Mouse (Mus musculus) intestine, postnatal 0 days (tissue): ENCODE data around the gene Gm47996. TPM values are rescaled to one million over a fixed set of nuclear protein-coding genes. Genes with fewer than 3 reads are reported as not detected.
"Not testable (repeated sequence)": the region's sequence is repeated elsewhere in the genome, so short reads cannot be mapped to it uniquely, and the experiment has no call there.

ENCODE experiments used
- ATAC-seq: fragments of 200-750 bp; cut with Nextera tagmentation; 2 replicates; pipeline ENCODE4 v1.8.0; 2017; ENCODE audit warnings: mild to moderate bottlenecking, moderate TSS enrichment, moderate library complexity
- H3K27ac ChIP-seq: fragments of 300-500 bp; sonication (generic); 2 replicates; pipeline ENCODE4 v1.5.1; 2014; ENCODE audit warnings: mild to moderate bottlenecking, low read depth, low read length, moderate library complexity
- H3K27me3 ChIP-seq: fragments of 300-500 bp; sonication (generic); replicated peaks from 2 replicates; pipeline ENCODE4 v1.6.1; 2014; ENCODE audit warnings: low read length, mixed read lengths; ENCODE audit not compliant: control insufficient read depth, insufficient read depth
- H3K36me3 ChIP-seq: fragments of 300-500 bp; sonication (generic); 2 replicates; pipeline ENCODE4 v1.6.1; 2014; ENCODE audit warnings: mild to moderate bottlenecking, moderate library complexity; ENCODE audit not compliant: control insufficient read depth, insufficient read depth
- H3K4me1 ChIP-seq: fragments of 300-500 bp; sonication (generic); replicated peaks from 2 replicates; pipeline ENCODE4 v1.6.1; 2014; ENCODE audit warnings: antibody characterized with exemption, low read length, mixed read lengths; ENCODE audit not compliant: control insufficient read depth, insufficient read depth
- H3K4me2 ChIP-seq: fragments of 300-500 bp; sonication (generic); replicated peaks from 2 replicates; pipeline ENCODE4 v1.6.1; 2014; ENCODE audit warnings: low read depth, mild to moderate bottlenecking, moderate library complexity
- H3K4me3 ChIP-seq: fragments of 300-500 bp; sonication (generic); 2 replicates; pipeline ENCODE4 v1.5.1; 2014; ENCODE audit warnings: low read depth, low read length
- H3K9ac ChIP-seq: fragments of 300-500 bp; sonication (generic); 2 replicates; pipeline ENCODE4 v1.6.1; 2014; ENCODE audit warnings: mild to moderate bottlenecking, low read depth, low read length
- H3K9me3 ChIP-seq: fragments of 300-500 bp; sonication (generic); 2 replicates; pipeline ENCODE4 v1.6.1; 2016; ENCODE audit warnings: mixed run types; ENCODE audit not compliant: control insufficient read depth
- CTCF ChIP-seq: sonication (generic); IDR thresholded peaks from 2 replicates; pipeline ENCODE4 v1.5.1; 2016; ENCODE audit warnings: low read depth, mild to moderate bottlenecking, control low read depth, antibody characterized with exemption, moderate library complexity
- WGBS: fragments of 180-500 bp; shearing (Covaris S2); extraction: QIAGEN DNeasy Blood & Tissue Kit; methylation state at CpG from one replicate; pipeline ENCODE4 v1.1.7; 2014; 5-methylcytosine and 5-hydroxymethylcytosine counted together
- polyA plus RNA-seq: library from polyadenylated mRNA; unstranded; fragments of >200 nt; fragmentation: Nextera tagmentation; extraction: Ambion mirVana; gene quantifications from 2 replicates; pipeline ENCODE4 v1.2.1, GENCODE M21; 2015

The Gm47996 gene
- polyA plus RNA-seq, 1 experiment from 2014 or later = not detected

DNA sequence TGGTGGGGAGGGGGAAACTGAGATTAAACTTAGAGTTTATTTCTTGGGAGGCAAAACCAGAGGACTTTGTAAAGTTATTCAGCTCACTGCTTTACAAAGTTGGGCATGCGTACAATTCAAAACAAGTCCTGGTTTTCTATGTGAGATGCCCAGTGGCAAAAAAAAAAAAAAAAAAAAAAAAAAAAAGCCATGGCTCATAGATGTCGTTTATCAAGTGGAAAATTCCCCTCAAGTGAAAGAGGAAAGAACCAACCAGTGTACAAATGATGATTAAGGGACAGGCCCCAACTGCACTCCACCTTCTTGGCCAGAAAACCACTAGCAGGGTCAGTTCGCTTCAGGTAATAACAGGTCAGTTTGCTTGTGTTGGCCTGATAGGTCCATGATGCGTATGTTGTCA lies 21.5 kb upstream of the Gm47996 start:
- Histone ChIP-seq H3K4me1 (no peaks in the 10 kb centered on the region), H3K27ac (no peak overlapping the region), H3K36me3 (no peaks in the 10 kb centered on the region), H3K9ac (no peak overlapping the region), H3K27me3 (no peaks in the 10 kb centered on the region), H3K4me3 (no peak overlapping the region), H3K4me2 (no peak overlapping the region), H3K9me3 (no peaks in the 10 kb centered on the region)
- TF ChIP-seq CTCF = no peak
- ATAC-seq = no peak; the same call in 1 of the 2 replicates
- 85% methylated on average over 4 of the region's 4 CpGs for WGBS

DNA sequence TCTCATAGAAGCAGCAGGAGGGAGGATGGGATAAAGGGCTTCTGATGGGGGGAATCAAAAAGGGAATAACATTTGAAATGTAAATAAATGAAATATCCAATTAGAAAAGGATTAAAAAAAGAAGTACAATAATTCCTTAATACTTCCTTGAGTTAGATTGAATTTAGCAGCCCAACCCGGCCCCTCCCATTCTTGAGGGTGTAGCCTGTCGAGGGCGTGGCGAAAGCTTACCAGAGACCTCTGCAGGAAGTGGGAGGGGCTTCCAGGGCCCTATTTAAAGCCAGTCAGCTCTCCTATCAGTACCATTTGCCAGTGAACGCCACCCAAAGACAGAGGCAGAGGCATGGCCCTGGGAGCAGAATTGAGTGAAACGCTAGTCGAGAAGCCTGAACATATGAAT lies 17.9 kb upstream of the Gm47996 start, which contains the start of gene Gm8947:
TSS of gene Gm8947 (plus strand) at position 302 of the 400 bp plus-strand sequence.
- not testable (repeated sequence) for H3K9ac ChIP-seq, H3K36me3 ChIP-seq, H3K27me3 ChIP-seq, H3K4me2 ChIP-seq, H3K9me3 ChIP-seq, H3K27ac ChIP-seq, ATAC-seq, H3K4me3 ChIP-seq, H3K4me1 ChIP-seq
- no CpG with 5 or more reads among the region's 7 CpGs for WGBS

DNA sequence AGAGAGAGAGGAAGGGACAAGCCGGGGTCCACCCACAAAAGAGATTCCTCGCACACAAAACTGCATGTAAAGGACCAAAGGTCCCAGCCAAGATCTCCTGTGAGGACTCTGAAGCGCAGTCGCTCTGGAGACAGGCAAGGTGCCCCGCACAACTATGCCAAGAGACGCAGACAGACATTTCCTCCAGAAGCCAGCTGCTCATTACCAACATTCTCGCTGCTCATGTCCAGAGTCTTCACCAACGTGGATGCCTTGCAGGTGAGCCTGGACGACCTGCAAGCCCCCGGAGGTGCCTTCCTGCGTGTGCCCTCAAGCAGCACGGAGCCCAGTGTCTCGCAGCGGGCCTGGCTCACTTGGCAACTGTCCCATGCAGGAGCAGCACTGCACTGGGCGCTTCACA lies 17.2 kb upstream of the Gm47996 start:
- not testable (repeated sequence) for ATAC-seq, H3K9ac ChIP-seq, H3K4me3 ChIP-seq, H3K36me3 ChIP-seq, H3K4me1 ChIP-seq, H3K27me3 ChIP-seq, H3K9me3 ChIP-seq, H3K27ac ChIP-seq, H3K4me2 ChIP-seq
- 95% methylated on average over 14 of the region's 15 CpGs for WGBS

- H3K9me3 ChIP-seq, H3K27me3 ChIP-seq, H3K36me3 ChIP-seq, H3K4me3 ChIP-seq, H3K4me2 ChIP-seq, H3K4me1 ChIP-seq, H3K9ac ChIP-seq, H3K27ac ChIP-seq, ATAC-seq: not testable (repeated sequence)
- 72% methylated on average over 4 of the region's 4 CpGs for WGBS
These were observed 13.9 kb upstream of the Gm47996 start for GRCm38 (mm10) chr1:151195986-151196385.

DNA sequence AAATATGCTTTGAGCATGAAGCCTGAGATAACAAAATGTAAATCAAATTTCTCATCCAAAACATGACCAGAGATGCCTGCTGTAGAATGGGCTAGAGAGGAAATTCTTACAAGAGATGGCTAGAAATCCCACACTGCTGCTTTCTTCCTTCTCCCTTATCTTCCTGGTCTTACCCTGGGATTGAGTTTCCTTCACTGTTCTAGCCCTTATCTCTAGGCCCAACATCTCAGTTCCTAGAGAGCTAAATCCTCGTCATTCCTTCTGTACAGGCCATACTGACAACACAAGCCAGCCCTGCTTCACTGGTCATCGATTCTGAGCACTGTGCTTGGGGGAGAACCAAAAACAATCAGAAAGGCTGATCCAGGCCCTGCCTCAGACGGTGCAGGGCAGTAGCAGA lies 13.2 kb upstream of the Gm47996 start:
- ATAC-seq, H3K36me3 ChIP-seq, H3K9me3 ChIP-seq, H3K4me1 ChIP-seq, H3K27ac ChIP-seq, H3K27me3 ChIP-seq, H3K4me3 ChIP-seq, H3K4me2 ChIP-seq, H3K9ac ChIP-seq: not testable (repeated sequence)
- 80% methylated on average over 3 of the region's 3 CpGs for WGBS

DNA sequence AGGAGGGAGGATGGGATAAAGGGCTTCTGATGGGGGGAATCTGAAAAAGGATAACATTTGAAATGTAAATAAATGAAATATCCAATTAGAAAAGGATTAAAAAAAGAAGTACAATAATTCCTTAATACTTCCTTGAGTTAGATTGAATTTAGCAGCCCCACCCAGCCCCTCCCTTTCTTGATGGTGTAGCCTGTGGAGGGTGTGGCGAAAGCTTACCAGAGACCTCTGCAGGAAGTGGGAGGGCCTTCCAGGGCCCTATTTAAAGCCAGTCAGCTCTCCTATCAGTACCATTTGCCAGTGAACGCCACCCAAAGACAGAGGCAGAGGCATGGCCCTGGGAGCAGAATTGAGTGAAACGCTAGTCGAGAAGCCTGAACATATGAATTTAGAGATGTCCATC lies 11.8 kb upstream of the Gm47996 start, which contains the start of gene Gm47995:
TSS of gene Gm47995 (plus strand) at position 329 of the 400 bp plus-strand sequence.
- H3K4me1 ChIP-seq, H3K9me3 ChIP-seq, H3K36me3 ChIP-seq, H3K9ac ChIP-seq, ATAC-seq, H3K4me2 ChIP-seq, H3K4me3 ChIP-seq, H3K27me3 ChIP-seq, H3K27ac ChIP-seq: not testable (repeated sequence)
- WGBS = 67% methylated on average over 1 of the region's 4 CpGs

DNA sequence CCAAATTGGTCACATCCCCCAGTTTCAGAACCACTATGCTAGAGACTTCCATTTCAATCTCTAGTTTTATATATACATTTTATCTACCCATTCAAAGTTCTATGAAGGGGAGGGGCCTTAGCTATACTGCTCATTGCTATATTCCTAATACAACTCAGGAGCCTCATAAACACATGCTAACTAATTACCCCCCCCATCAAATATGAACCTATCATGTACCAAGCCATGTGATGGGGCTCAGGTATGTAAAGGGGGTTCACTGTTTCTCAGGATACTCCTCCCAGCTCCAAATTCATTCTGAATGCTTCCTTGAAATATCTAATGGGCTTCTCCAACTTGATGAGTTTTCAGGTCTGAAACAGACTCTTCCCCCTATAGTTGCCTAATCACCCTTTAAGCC lies 9.3 kb upstream of the Gm47996 start:
- not testable (repeated sequence) for ATAC-seq, H3K4me3 ChIP-seq, H3K4me1 ChIP-seq, H3K9me3 ChIP-seq, H3K36me3 ChIP-seq, H3K27me3 ChIP-seq, H3K9ac ChIP-seq, H3K4me2 ChIP-seq, H3K27ac ChIP-seq

DNA sequence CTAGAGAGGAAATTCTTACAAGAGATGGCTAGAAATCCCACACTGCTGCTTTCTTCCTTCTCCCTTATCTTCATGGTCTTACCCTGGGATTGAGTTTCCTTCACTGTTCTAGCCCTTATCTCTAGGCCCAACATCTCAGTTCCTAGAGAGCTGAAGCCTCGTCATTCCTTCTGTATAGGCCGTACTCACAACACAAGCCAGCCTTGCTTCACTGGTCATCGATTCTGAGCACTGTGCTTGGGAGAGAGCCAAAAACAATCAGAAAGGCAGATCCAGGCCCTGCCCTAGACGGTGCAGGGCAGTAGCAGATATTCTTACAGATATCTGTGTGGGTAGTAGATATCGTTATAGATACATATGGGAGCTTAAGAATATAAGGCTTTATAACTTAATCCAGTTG lies 7.2 kb upstream of the Gm47996 start:
- not testable (repeated sequence) for H3K9me3 ChIP-seq, H3K27me3 ChIP-seq, H3K4me2 ChIP-seq, H3K4me3 ChIP-seq, H3K9ac ChIP-seq, H3K4me1 ChIP-seq, ATAC-seq, H3K27ac ChIP-seq, H3K36me3 ChIP-seq
- WGBS = 67% methylated on average over 3 of the region's 5 CpGs

DNA sequence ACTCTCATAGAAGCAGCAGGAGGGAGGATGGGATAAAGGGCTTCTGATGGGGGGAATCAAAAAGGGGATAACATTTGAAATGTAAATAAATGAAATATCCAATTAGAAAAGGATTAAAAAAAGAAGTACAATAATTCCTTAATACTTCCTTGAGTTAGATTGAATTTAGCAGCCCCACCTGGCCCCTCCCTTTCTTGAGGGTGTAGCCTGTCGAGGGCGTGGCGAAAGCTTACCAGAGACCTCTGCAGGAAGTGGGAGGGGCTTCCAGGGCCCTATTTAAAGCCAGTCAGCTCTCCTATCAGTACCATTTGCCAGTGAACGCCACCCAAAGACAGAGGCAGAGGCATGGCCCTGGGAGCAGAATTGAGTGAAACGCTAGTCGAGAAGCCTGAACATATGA lies 6.1 kb upstream of the Gm47996 start, which contains the start of gene 3110040M04Rik:
TSS of gene 3110040M04Rik (plus strand) at position 304 of the 400 bp plus-strand sequence.
- not testable (repeated sequence) for H3K4me2 ChIP-seq, H3K4me3 ChIP-seq, H3K27ac ChIP-seq, H3K27me3 ChIP-seq, H3K9ac ChIP-seq, H3K4me1 ChIP-seq, H3K36me3 ChIP-seq, H3K9me3 ChIP-seq, ATAC-seq
- no CpG with 5 or more reads among the region's 6 CpGs for WGBS

DNA sequence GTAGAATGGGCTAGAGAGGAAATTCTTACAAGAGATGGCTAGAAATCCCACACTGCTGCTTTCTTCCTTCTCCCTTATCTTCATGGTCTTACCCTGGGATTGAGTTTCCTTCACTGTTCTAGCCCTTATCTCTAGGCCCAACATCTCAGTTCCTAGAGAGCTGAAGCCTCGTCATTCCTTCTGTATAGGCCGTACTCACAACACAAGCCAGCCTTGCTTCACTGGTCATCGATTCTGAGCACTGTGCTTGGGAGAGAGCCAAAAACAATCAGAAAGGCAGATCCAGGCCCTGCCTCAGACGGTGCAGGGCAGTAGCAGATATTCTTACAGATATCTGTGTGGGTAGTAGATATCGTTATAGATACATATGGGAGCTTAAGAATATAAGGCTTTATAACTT lies 1.4 kb upstream of the Gm47996 start:
- not testable (repeated sequence) for H3K27ac ChIP-seq, H3K9me3 ChIP-seq, H3K4me1 ChIP-seq, H3K27me3 ChIP-seq, H3K36me3 ChIP-seq, ATAC-seq, H3K9ac ChIP-seq, H3K4me2 ChIP-seq, H3K4me3 ChIP-seq
- 83% methylated on average over 3 of the region's 5 CpGs for WGBS
